In the genomic region with DNA sequence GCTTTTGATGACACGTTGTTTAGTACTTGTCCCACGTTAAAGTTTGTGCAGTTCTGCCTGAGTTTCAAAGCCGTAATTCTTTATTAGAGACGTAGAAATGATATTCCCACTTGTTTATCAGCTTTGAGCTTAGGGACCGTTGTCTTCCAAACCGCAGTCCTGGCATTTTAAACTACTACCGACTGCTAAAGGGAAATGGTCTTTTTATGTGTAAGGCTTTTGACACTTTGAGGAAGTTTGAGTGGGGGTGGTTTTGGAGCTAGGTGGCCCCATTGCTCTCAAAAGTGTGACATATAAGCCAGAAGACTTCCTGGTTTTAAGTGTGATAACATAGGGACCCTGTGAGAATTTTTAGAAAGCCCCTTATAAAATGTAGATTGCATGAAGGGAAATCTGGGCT, we compare ENCODE assay signal across 8 mouse cellular contexts. TPM values are rescaled to one million over a fixed set of nuclear protein-coding genes. Genes with fewer than 3 reads are reported as not detected.
DNase-seq lines count a peak whose midpoint lies in the region; ATAC-seq and TF ChIP-seq lines count a peak whose summit lies in the region.

No protein-coding gene starts in this region.

- peak overlapping the region; percentile 89 for H3K9ac ChIP-seq in embryonic facial prominence, embryonic 12.5 days

- peak overlapping the region; percentile 94 for H3K4me2 ChIP-seq in embryonic facial prominence, embryonic 12.5 days (replicated peaks)

- TF ChIP-seq CTCF in thymus, adult 2 months (IDR thresholded peaks at IDR 0.05; ENCODE audit: borderline replicate concordance, control insufficient read depth, extremely low read depth, insufficient read depth, low read length, poor library complexity), result no peak

- H3K4me3 ChIP-seq in heart, embryonic 10.5 days, result peak overlapping the region; percentile 90
- H3K4me3 ChIP-seq in embryonic facial prominence, embryonic 12.5 days, result peak overlapping the region; percentile 86
- H3K4me3 ChIP-seq in megakaryocyte, embryonic 14.5 days (replicated peaks), result peak overlapping the region; percentile 96
- H3K4me3 ChIP-seq in thymus, adult 2 months (ENCODE audit: control insufficient read depth, insufficient read depth, low read length), result peak overlapping the region; percentile 88

- TF ChIP-seq POLR2A in thymus, adult 2 months (IDR thresholded peaks at IDR 0.05; ENCODE audit: control insufficient read depth, extremely low read depth, insufficient read depth, low read length, poor library complexity), result no peak

- 17% methylated on average over 7 of the region's 7 CpGs for whole genome bisulfite sequencing in heart, embryonic 10.5 days
- WGBS in embryonic facial prominence, embryonic 12.5 days, result 20% methylated on average over 7 of the region's 7 CpGs
- 0% methylated on average over 7 of the region's 7 CpGs for WGBS in thymus, adult 2 months

- peaks cover 27% of the 10 kb centered on the region for H3K36me3 ChIP-seq in heart, embryonic 10.5 days
- peaks cover 23% of the 10 kb centered on the region for H3K36me3 ChIP-seq in embryonic facial prominence, embryonic 12.5 days
- peaks cover 34% of the 10 kb centered on the region for H3K36me3 ChIP-seq in megakaryocyte, embryonic 14.5 days (replicated peaks; ENCODE audit: low read length)
- H3K36me3 ChIP-seq in thymus, adult 2 months (ENCODE audit: control insufficient read depth, insufficient read depth, low read length), result peaks cover 12% of the 10 kb centered on the region

- no peaks in the 10 kb centered on the region for H3K9me3 ChIP-seq in heart, embryonic 10.5 days
- no peaks in the 10 kb centered on the region for H3K9me3 ChIP-seq in embryonic facial prominence, embryonic 12.5 days
- H3K9me3 ChIP-seq in megakaryocyte, embryonic 14.5 days, result no peaks in the 10 kb centered on the region; the same call in 1 of the 2 replicates

- no peak for ATAC-seq in embryonic facial prominence, embryonic 12.5 days (ENCODE audit: insufficient number of reproducible peaks, insufficient read depth, low FRiP score, low TSS enrichment)

- no peak for DNase-seq in heart, embryonic 10.5 days (ENCODE audit: low spot score)
- no peak for DNase-seq in heart, postnatal 25 days (ENCODE audit: low spot score)
- peak; percentile 72 for DNase-seq in induced T-regulatory cell, adult 2 months (ENCODE audit: low read depth)
- DNase-seq in thymus, adult 2 months, result peak; percentile 37
- DNase-seq in urinary bladder, postnatal 4 days (ENCODE audit: low spot score in 2 of 2), result no peak
- DNase-seq in right cerebral cortex, adult 2 months (ENCODE audit: low spot score in 2 of 2), result no peak

- H3K27ac ChIP-seq in heart, embryonic 10.5 days, result peak overlapping the region; percentile 93
- no peak overlapping the region for H3K27ac ChIP-seq in embryonic facial prominence, embryonic 12.5 days
- peak overlapping the region; percentile 80 for H3K27ac ChIP-seq in thymus, adult 2 months (ENCODE audit: control insufficient read depth, insufficient read depth, low read length)

- intact Hi-C loops in heart, postnatal 25 days (cut with DNase I), result no loop called here

- no peaks in the 10 kb centered on the region for H3K27me3 ChIP-seq in heart, embryonic 10.5 days (ENCODE audit: insufficient read depth, poor library complexity, severe bottlenecking)
- 0 out of 2 replicates have a peak, but pooled peaks cover 2% of the 10 kb centered on the region for H3K27me3 ChIP-seq in embryonic facial prominence, embryonic 12.5 days
- peaks cover 2% of the 10 kb centered on the region for H3K27me3 ChIP-seq in megakaryocyte, embryonic 14.5 days (replicated peaks)
- no peaks in the 10 kb centered on the region for H3K27me3 ChIP-seq in thymus, adult 2 months (ENCODE audit: control insufficient read depth, insufficient read depth, low read length)

- peaks cover 37% of the 10 kb centered on the region for H3K4me1 ChIP-seq in heart, embryonic 10.5 days
- H3K4me1 ChIP-seq in embryonic facial prominence, embryonic 12.5 days, result peaks cover 8% of the 10 kb centered on the region; the same call in 1 of the 2 replicates
- peaks cover 49% of the 10 kb centered on the region for H3K4me1 ChIP-seq in megakaryocyte, embryonic 14.5 days
- peaks cover 17% of the 10 kb centered on the region for H3K4me1 ChIP-seq in thymus, adult 2 months (replicated peaks; ENCODE audit: control insufficient read depth, insufficient read depth, low read length)

RNA-seq across cellular contexts. Expression of gene Gpatch2l, which starts 0.9 kb away (rescaled TPM):
- 15.7 and 17.6 TPM in 2 replicates for polyA plus RNA-seq in heart, embryonic 10.5 days (2016; fragmentation: Nextera tagmentation; extraction: Ambion mirVana)
- total RNA-seq in heart, postnatal 25 days (2021), result 10 to 100 TPM; 12.6 to 13.8 TPM
- 21.7 and 22.0 TPM in 2 replicates for polyA plus RNA-seq in embryonic facial prominence, embryonic 12.5 days (2016; fragmentation: Nextera tagmentation; extraction: Ambion mirVana)
- polyA plus RNA-seq in megakaryocyte, embryonic 14.5 days (2012; ENCODE audit: insufficient read depth, low replicate concordance), result 2.9 TPM in 1 of 2 replicates, not detected in the other
- 21.0 and 22.7 TPM in 2 replicates for polyA plus RNA-seq in thymus, adult 2 months (2012; rRNA removed)

Comparison
In these comparisons a context has a peak if more than half of its experiments do, and no peak if none do; other contexts are left out.
1. DNase-seq: peak in induced T-regulatory cell, adult 2 months (single experiment) and thymus, adult 2 months (single experiment); none in heart, embryonic 10.5 days (single experiment), heart, postnatal 25 days (single experiment), urinary bladder, postnatal 4 days (0 of 2) and right cerebral cortex, adult 2 months (0 of 2).
2. Peak in every context shown above with its lines, with median percentiles within 50 percentile points of each other: H3K4me3 ChIP-seq.